Comparison of ENCODE assay signal across 8 mouse cellular contexts in genomic region chr14:105922874-105923273, GRCm38 (mm10). TPM values are rescaled to one million over a fixed set of nuclear protein-coding genes. Genes with fewer than 3 reads are reported as not detected.
DNase-seq lines count a peak whose midpoint lies in the region; ATAC-seq and TF ChIP-seq lines count a peak whose summit lies in the region.

No protein-coding gene starts in this region.

- ATAC-seq in liver, postnatal 0 days, result peak; percentile 19; the same call in 1 of the 2 replicates

- no peak overlapping the region for H3K4me3 ChIP-seq in C2C12 (ENCODE audit: insufficient read depth, poor library complexity, severe bottlenecking)
- H3K4me3 ChIP-seq in embryonic fibroblast, embryonic 13.5 days (ENCODE audit: insufficient read depth, low read length), result no peak overlapping the region
- H3K4me3 ChIP-seq in liver, postnatal 0 days (ENCODE audit: low read depth, low read length), result no peak overlapping the region

- no peaks in the 10 kb centered on the region for H3K79me3 ChIP-seq in C2C12 (ENCODE audit: low read depth)

- peak; percentile 28 to 78 for DNase-seq in adrenal gland, adult (ENCODE audit: inconsistent age in 2 of 2, low spot score in 1 of 2)
- DNase-seq in adrenal gland, postnatal 4 days (ENCODE audit: low spot score in 2 of 2), result no peak
- DNase-seq in liver, postnatal 0 days, result peak; percentile 17
- DNase-seq in spleen, adult 12 weeks (ENCODE audit: low spot score), result no peak
- DNase-seq in left cerebral cortex, adult 9 months (ENCODE audit: low spot score in 2 of 2), result no peak
- DNase-seq in left cerebral cortex, adult 18-20 months (ENCODE audit: low spot score in 2 of 2), result no peak

- no peak for TF ChIP-seq EP300 in liver, postnatal 0 days (IDR thresholded peaks at IDR 0.05; ENCODE audit: low read depth)

- 6% methylated on average over 8 of the region's 8 CpGs for WGBS in liver, postnatal 0 days (ENCODE audit: insufficient replicate concordance)

- H3K79me2 ChIP-seq in C2C12 (ENCODE audit: control insufficient read depth, insufficient read depth), result no peaks in the 10 kb centered on the region

- peak overlapping the region; percentile 98 for H3K27ac ChIP-seq in embryonic fibroblast, embryonic 13.5 days (ENCODE audit: insufficient read depth, low read length)
- H3K27ac ChIP-seq in liver, postnatal 0 days (ENCODE audit: low read depth), result no peak overlapping the region

- H3K9ac ChIP-seq in liver, postnatal 0 days (replicated peaks), result no peak overlapping the region

- TF ChIP-seq CTCF in C2C12 (IDR thresholded peaks at IDR 0.05; ENCODE audit: control insufficient read depth, insufficient read depth, insufficient read length), result no peak
- TF ChIP-seq CTCF in embryonic fibroblast, embryonic 13.5 days (IDR thresholded peaks at IDR 0.05; ENCODE audit: borderline replicate concordance, insufficient read depth, low read length), result no peak
- TF ChIP-seq CTCF in liver, postnatal 0 days (IDR thresholded peaks at IDR 0.05; ENCODE audit: low read depth), result no peak

- H3K27me3 ChIP-seq in C2C12 (ENCODE audit: control insufficient read depth, insufficient read depth, insufficient read length), result no peaks in the 10 kb centered on the region
- no peaks in the 10 kb centered on the region for H3K27me3 ChIP-seq in liver, postnatal 0 days (ENCODE audit: insufficient read depth, low read length)

- H3K4me2 ChIP-seq in liver, postnatal 0 days (ENCODE audit: low read depth, low read length), result 0 out of 2 replicates have a peak overlapping the region, but pooled peaks have one; percentile 24

- H3K36me3 ChIP-seq in C2C12 (ENCODE audit: control insufficient read depth, insufficient read depth), result no peaks in the 10 kb centered on the region
- no peaks in the 10 kb centered on the region for H3K36me3 ChIP-seq in liver, postnatal 0 days (replicated peaks; ENCODE audit: insufficient read depth, low read length)

- H3K4me1 ChIP-seq in embryonic fibroblast, embryonic 13.5 days (ENCODE audit: control insufficient read depth, insufficient read depth, low read length), result peaks cover 5% of the 10 kb centered on the region
- H3K4me1 ChIP-seq in liver, postnatal 0 days (ENCODE audit: insufficient read depth), result peaks cover 12% of the 10 kb centered on the region; the same call in 1 of the 2 replicates

- no peaks in the 10 kb centered on the region for H3K9me3 ChIP-seq in liver, postnatal 0 days (ENCODE audit: low read length)

- no peak overlapping the region for H3ac ChIP-seq in C2C12 (ENCODE audit: control insufficient read depth, insufficient read length, low read depth)

- peak; percentile 30; the same call in 1 of the 2 replicates for TF ChIP-seq POLR2A in embryonic fibroblast, embryonic 13.5 days (IDR thresholded peaks at IDR 0.05; ENCODE audit: low read depth, low read length)

TF ChIP-seq in C2C12, 6 proteins besides CTCF, POLR2A, EP300 and RAD21:
- peak; percentile 75 for TF ChIP-seq MAX (IDR thresholded peaks at IDR 0.05)
- TF ChIP-seq MYOG (IDR thresholded peaks at IDR 0.05; ENCODE audit: control insufficient read depth, extremely low read depth, insufficient read length), result no peak
- TF ChIP-seq FOSL1 (IDR thresholded peaks at IDR 0.05; ENCODE audit: insufficient read depth, low read length, poor library complexity, severe bottlenecking), result peak; percentile 57
- peak; percentile 63 for TF ChIP-seq MYOD1 (IDR thresholded peaks at IDR 0.05; ENCODE audit: control insufficient read depth, insufficient read length, low read depth)
- TF ChIP-seq CEBPB (IDR thresholded peaks at IDR 0.05; ENCODE audit: low read depth), result no peak
- TF ChIP-seq USF1 (IDR thresholded peaks at IDR 0.05; ENCODE audit: low read depth), result no peak

RNA-seq across cellular contexts. Expression of gene Spry2, which starts 26.3 kb away (rescaled TPM):
- total RNA-seq in adrenal gland, postnatal 4 days (2021), result 10 to 100 TPM; 51.5 to 55.0 TPM
- polyA plus RNA-seq in C2C12 (2012; fragmentation: generic; extraction: Trizol), result 51.8 TPM
- polyA plus RNA-seq in embryonic fibroblast, embryonic 13.5 days (2011; ENCODE audit: insufficient read length, low read depth, missing spikeins), result 41.0 and 48.6 TPM in 2 replicates
- polyA plus RNA-seq in liver, postnatal 0 days (2015; fragmentation: Nextera tagmentation; extraction: Ambion mirVana), result 6.0 and 6.1 TPM in 2 replicates
- total RNA-seq in left cerebral cortex, adult 18-20 months (2021), result 100 to 1,000 TPM; 101 to 110 TPM

Comparison
In these comparisons a context has a peak if more than half of its experiments do, and no peak if none do; other contexts are left out.
1. DNase-seq: peak in adrenal gland, adult (2 of 2) and liver, postnatal 0 days (single experiment); none in adrenal gland, postnatal 4 days (0 of 2), spleen, adult 12 weeks (single experiment), left cerebral cortex, adult 9 months (0 of 2) and left cerebral cortex, adult 18-20 months (0 of 2).